Mouse (Mus musculus) intestine, embryonic 14.5 days (tissue): ENCODE measurements around the gene Cstb. TPM values are rescaled to one million over a fixed set of nuclear protein-coding genes. Genes with fewer than 3 reads are reported as not detected.
A peak's percentile ranks its signal among the peaks of the same experiment; 100 is the strongest.

Experiments
- ATAC-seq: fragments of 200-750 bp; cut with Nextera tagmentation; replicated peaks from 2 replicates; pipeline ENCODE4 v1.8.0; 2017; ENCODE audit warnings: low read depth, moderate number of reproducible peaks, moderate TSS enrichment, moderate library complexity; ENCODE audit not compliant: low FRiP score, low TSS enrichment
- DNase-seq: peaks from one replicate; pipeline ENCODE4 v3.0.0-alpha.2; 2018; ENCODE audit warnings: low spot score
- H3K27ac ChIP-seq: fragments of 300-500 bp; sonication (generic); 2 replicates; pipeline ENCODE4 v1.5.1; 2014; ENCODE audit warnings: low read depth, mild to moderate bottlenecking, control low read depth
- H3K27me3 ChIP-seq: fragments of 300-500 bp; sonication (generic); replicated peaks from 2 replicates; pipeline ENCODE4 v1.6.1; 2014; ENCODE audit warnings: low read length, control low read depth; ENCODE audit not compliant: control insufficient read depth, insufficient read depth
- H3K36me3 ChIP-seq: fragments of 300-500 bp; sonication (generic); 2 replicates; pipeline ENCODE4 v1.6.1; 2014; ENCODE audit warnings: low read length, control low read depth; ENCODE audit not compliant: control insufficient read depth, insufficient read depth
- H3K4me1 ChIP-seq: fragments of 300-500 bp; sonication (generic); replicated peaks from 2 replicates; pipeline ENCODE4 v1.6.1; 2014; ENCODE audit warnings: low read length, control low read depth, mixed read lengths; ENCODE audit not compliant: control insufficient read depth, insufficient read depth
- H3K4me2 ChIP-seq: fragments of 300-500 bp; sonication (generic); 2 replicates; pipeline ENCODE4 v1.6.1; 2014; ENCODE audit warnings: low read length
- H3K4me3 ChIP-seq: fragments of 300-500 bp; sonication (generic); 2 replicates; pipeline ENCODE4 v1.5.1; 2014; ENCODE audit warnings: low read depth, low read length, control low read depth, mixed read lengths
- H3K9ac ChIP-seq: fragments of 300-500 bp; sonication (generic); 2 replicates; pipeline ENCODE4 v1.6.1; 2014; ENCODE audit warnings: mild to moderate bottlenecking, low read length
- H3K9me3 ChIP-seq: fragments of 300-500 bp; sonication (generic); 2 replicates; pipeline ENCODE4 v1.6.1; 2016; ENCODE audit warnings: low read length, control low read depth; ENCODE audit not compliant: control insufficient read depth
- WGBS: fragments of 180-500 bp; shearing (Covaris S2); extraction: QIAGEN DNeasy Blood & Tissue Kit; methylation state at CpG from one replicate; pipeline ENCODE4 v1.1.7; 2014; 5-methylcytosine and 5-hydroxymethylcytosine counted together
- polyA plus RNA-seq: library from polyadenylated mRNA; unstranded; fragments of >200 nt; fragmentation: Nextera tagmentation; extraction: Ambion mirVana; gene quantifications from 2 replicates; pipeline ENCODE4 v1.2.1, GENCODE M21; 2014

Gene Cstb
- polyA plus RNA-seq, 1 experiment from 2014 or later = 258 TPM

DNA sequence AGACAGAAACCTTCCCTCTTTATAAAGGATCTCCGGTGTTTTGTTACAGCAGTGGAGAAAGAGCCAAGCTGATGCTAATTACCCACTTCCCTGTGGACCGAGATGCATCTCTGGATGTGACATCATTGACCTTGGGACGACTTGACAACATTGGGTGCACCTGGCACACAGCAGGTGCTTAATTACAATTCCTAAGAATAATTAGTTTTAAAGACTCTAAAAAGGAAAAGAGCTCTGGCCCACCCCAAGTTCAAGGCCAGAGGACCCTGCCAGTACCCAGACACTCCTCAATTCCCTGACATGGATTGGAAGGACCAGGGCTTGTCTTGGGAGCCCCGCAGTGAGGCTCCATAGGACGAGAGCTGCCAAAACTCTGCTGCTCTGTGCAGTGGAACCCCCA is 16.1 kb downstream of the Cstb start:
- H3K9me3 ChIP-seq = no peaks in the 10 kb centered on the region
- H3K9ac ChIP-seq = no peak overlapping the region
- no peak for ATAC-seq
- H3K27ac ChIP-seq = no peak overlapping the region
- H3K4me2 ChIP-seq = no peak overlapping the region
- H3K36me3 ChIP-seq = peaks cover 29% of the 10 kb centered on the region
- no peak for DNase-seq
- H3K27me3 ChIP-seq = no peaks in the 10 kb centered on the region
- 86% methylated on average over 5 of the region's 5 CpGs for WGBS
- H3K4me3 ChIP-seq = no peak overlapping the region
- no peaks in the 10 kb centered on the region for H3K4me1 ChIP-seq

DNA sequence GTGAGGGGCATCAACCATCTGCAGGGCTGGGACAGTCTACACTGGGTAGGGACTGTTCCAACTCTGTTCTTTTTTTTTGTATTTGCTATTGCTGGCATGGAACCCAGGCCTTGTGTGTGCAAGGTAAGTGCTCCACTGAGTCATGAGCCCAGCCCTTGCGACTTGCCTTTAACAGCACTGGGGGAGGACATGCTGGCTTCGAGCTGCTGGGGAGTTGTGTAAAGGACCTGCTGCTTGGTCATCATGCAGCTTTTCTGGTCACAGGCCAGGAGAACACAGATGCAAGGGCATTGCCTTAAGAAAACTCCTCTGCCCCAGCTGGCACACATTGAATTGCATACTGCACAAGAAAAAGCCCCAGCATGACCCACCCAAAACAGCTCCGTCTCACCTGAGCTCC is 16.8 kb downstream of the Cstb start:
- Histone ChIP-seq H3K27ac (no peak overlapping the region), H3K4me1 (no peaks in the 10 kb centered on the region), H3K9me3 (no peaks in the 10 kb centered on the region), H3K9ac (no peak overlapping the region), H3K4me3 (no peak overlapping the region), H3K27me3 (no peaks in the 10 kb centered on the region), H3K36me3 (peaks cover 36% of the 10 kb centered on the region), H3K4me2 (no peak overlapping the region)
- ATAC-seq (no peak), DNase-seq (no peak)
- 95% methylated on average over 3 of the region's 3 CpGs for WGBS

DNA sequence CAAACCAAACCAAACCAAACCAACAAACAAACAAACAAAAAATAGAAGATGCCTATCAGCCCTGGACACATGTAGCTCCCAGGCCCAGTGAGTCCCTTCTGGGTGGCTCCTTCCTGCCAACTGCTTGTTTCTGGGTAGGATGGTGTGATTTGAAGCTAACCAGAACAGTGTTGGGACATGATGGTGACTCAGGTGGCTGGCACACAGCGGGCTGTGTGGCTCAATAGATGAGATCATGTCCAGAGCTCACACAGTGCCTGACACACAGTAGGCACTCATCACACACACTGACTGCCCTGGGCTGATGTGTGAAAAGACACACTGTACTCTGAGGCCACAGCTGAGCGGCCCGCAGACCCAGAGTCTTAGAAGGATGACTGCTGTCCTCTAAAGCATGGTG is 20.7 kb downstream of the Cstb start:
- ATAC-seq (no peak), DNase-seq (no peak)
- Histone ChIP-seq H3K27me3 (no peaks in the 10 kb centered on the region), H3K9ac (no peak overlapping the region), H3K36me3 (peaks cover 60% of the 10 kb centered on the region), H3K4me3 (no peak overlapping the region), H3K4me2 (no peak overlapping the region), H3K4me1 (no peaks in the 10 kb centered on the region), H3K9me3 (no peaks in the 10 kb centered on the region), H3K27ac (no peak overlapping the region)
- WGBS = 96% methylated on average over 3 of the region's 3 CpGs

DNA sequence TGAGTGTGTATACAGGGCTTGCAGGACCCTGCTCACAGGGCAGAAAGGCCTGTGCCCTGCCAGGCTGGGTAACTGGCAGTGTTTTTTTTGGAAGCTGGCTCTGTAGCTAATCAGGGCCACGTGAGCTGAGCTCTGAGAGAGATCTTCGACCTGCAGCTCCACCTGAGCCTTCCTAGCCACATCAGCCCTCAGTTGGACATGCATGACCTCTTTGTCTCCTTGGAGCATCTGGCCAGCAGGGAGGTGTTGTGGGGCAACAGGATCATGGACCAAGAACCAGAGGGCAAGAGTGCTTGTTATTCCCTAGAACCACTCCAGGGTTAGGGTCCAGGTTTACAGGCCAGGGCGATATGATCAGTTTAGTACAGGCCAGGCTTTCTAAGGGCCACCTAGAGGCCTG is 21.9 kb downstream of the Cstb start:
- H3K9ac ChIP-seq = no peak overlapping the region
- DNase-seq (no peak), ATAC-seq (no peak)
- H3K4me3 ChIP-seq = no peak overlapping the region
- peaks cover 60% of the 10 kb centered on the region for H3K36me3 ChIP-seq
- WGBS = 76% methylated on average over 3 of the region's 3 CpGs
- H3K27ac ChIP-seq = no peak overlapping the region
- no peak overlapping the region for H3K4me2 ChIP-seq
- no peaks in the 10 kb centered on the region for H3K27me3 ChIP-seq
- H3K9me3 ChIP-seq = no peaks in the 10 kb centered on the region
- H3K4me1 ChIP-seq = no peaks in the 10 kb centered on the region

DNA sequence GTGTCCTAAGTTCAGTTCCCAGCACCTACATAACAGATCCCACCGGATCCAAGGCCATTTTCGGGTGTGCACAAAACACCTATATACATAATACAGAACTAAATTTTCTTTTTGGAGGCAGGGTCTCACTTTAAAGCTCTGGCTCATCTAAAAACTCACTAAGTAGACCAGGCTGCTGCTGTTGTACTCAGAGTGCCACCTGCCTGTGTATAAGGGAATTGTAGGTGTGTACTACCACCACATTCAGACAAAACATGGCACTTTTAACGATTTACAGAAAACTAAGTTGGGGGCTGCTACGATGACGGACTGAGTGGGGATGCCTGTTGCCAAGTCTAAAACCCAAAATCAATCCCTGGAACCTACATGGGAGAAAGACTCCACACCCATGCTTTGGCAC is 25.3 kb downstream of the Cstb start:
- H3K9me3 ChIP-seq = no peaks in the 10 kb centered on the region
- H3K4me2 ChIP-seq = no peak overlapping the region
- H3K27ac ChIP-seq = no peak overlapping the region
- peaks cover 35% of the 10 kb centered on the region for H3K36me3 ChIP-seq
- WGBS = 93% methylated on average over 5 of the region's 5 CpGs
- DNase-seq (no peak), ATAC-seq (no peak)
- H3K9ac ChIP-seq = no peak overlapping the region
- no peaks in the 10 kb centered on the region for H3K27me3 ChIP-seq
- H3K4me1 ChIP-seq = no peaks in the 10 kb centered on the region
- H3K4me3 ChIP-seq = no peak overlapping the region

DNA sequence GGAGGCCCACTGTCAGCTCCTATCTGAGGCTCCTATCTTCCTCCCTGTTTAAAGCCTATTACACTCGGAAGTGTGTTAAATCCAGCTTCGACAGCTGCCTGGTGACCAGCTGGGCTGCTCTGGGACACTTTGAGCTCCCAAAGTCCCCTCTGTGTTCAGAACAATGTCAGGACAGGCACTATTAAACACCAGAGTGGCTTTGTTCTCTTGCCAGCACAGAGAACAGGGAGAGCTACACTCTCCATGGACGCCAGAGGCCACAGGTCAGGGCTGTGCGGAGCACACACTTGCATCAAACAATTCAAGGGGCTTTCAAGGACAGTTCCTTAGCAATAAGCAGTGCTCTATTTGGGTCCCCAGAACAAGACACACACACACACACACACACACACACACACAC is 27.2 kb downstream of the Cstb start:
- WGBS = 64% methylated on average over 4 of the region's 4 CpGs
- Histone ChIP-seq H3K4me1 (peaks cover 3% of the 10 kb centered on the region), H3K36me3 (peaks cover 20% of the 10 kb centered on the region), H3K9me3 (no peaks in the 10 kb centered on the region), H3K4me2 (no peak overlapping the region), H3K9ac (no peak overlapping the region), H3K4me3 (no peak overlapping the region), H3K27me3 (no peaks in the 10 kb centered on the region), H3K27ac (no peak overlapping the region)
- no peak for DNase-seq
- ATAC-seq = no peak

DNA sequence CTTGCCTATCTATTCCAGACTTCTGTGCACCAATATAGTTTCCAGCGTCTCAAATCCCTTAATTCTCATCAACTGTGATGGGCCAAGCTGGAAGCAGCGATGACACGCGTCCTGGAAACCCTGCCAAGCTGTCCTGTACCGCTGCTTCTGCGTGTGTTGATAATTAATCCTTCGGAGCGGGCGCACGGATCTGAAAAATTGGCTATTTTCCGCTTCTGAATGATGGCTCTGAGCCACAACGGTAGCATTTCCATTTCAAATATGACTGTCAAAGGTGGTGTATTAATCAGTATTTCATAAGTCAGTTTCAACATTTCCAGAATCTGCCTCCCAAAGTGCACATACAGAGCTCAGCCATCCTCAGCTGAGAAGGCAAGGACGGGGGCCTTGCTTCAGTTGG is 31.2 kb downstream of the Cstb start:
- no peaks in the 10 kb centered on the region for H3K36me3 ChIP-seq
- WGBS = 89% methylated on average over 13 of the region's 13 CpGs
- DNase-seq (no peak), ATAC-seq (no peak)
- no peaks in the 10 kb centered on the region for H3K9me3 ChIP-seq
- H3K4me1 ChIP-seq = peaks cover 17% of the 10 kb centered on the region
- H3K4me3 ChIP-seq = no peak overlapping the region
- H3K27ac ChIP-seq = no peak overlapping the region
- H3K9ac ChIP-seq = no peak overlapping the region
- no peak overlapping the region for H3K4me2 ChIP-seq
- H3K27me3 ChIP-seq = no peaks in the 10 kb centered on the region

DNA sequence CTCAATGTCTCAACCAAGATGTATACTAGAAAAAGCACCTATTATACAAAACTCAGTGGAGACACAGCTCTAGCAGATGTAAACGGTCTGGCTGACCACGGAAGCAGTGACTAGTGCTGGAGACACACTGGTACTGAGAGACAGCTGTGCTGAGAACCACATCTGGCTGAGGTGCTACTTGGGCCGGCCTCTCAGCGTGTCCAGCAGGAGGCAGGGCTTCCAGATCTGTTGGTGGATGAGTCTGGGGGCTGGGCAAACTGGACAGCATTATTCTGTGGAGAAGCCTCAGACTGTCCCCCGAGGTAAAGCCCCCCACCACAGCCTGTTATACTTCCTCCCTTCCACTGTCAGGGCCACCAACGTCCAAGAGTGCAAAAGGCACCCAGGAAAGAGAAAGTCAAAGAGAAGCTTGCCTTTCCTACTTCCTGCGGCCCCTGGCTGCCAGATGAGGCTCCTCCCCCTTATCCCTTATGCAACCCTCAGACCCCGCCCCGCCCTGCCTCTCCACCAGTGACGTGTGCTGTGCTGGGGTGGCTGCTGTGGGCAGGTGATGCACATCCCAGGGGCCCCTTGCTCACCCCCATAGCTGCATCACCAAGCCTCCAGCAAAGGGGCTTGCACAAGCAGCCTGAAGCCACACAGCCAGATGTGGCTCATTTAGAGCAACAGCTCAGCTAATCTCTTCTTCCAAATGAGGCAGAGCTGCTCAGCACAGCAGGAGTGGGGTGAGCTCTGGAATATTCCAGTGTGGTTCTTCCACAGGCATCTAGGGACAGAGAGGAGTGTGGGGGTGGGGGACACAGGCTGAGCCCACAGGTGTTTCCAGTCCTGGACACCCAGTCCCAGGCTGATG is 32.3 kb downstream of the Cstb start:
- Histone ChIP-seq H3K27ac (no peak overlapping the region), H3K4me3 (no peak overlapping the region), H3K9ac (no peak overlapping the region), H3K27me3 (no peaks in the 10 kb centered on the region), H3K4me1 (peaks cover 17% of the 10 kb centered on the region), H3K9me3 (no peaks in the 10 kb centered on the region), H3K36me3 (no peaks in the 10 kb centered on the region), H3K4me2 (peak overlapping the region; percentile 33)
- ATAC-seq = peak; percentile 70; the same call in 1 of the 2 replicates
- WGBS = 29% methylated on average over 10 of the region's 10 CpGs
- peak; percentile 66 for DNase-seq
